Mouse (Mus musculus) heart, postnatal 0 days (tissue): Measurements from ENCODE around the gene Tarbp2. TPM values are rescaled to one million over a fixed set of nuclear protein-coding genes. Genes with fewer than 3 reads are reported as not detected.

Experiments
- ATAC-seq: fragments of 200-750 bp; cut with Nextera tagmentation; 2 replicates; pipeline ENCODE4 v1.8.0; 2017; ENCODE audit warnings: low read depth, moderate number of reproducible peaks, moderate library complexity; ENCODE audit not compliant: insufficient read depth
- DNase-seq: peaks from one replicate; pipeline ENCODE4 v3.0.0-alpha.2; 2016; ENCODE audit warnings: low spot score
- H3K27ac ChIP-seq: fragments of 300-500 bp; sonication (generic); 2 replicates; pipeline ENCODE4 v1.5.1; 2014; ENCODE audit warnings: low read depth, mild to moderate bottlenecking
- H3K27me3 ChIP-seq: fragments of 300-500 bp; sonication (generic); 2 replicates; pipeline ENCODE4 v1.6.1; 2014; ENCODE audit warnings: low read length, mixed read lengths; ENCODE audit not compliant: control insufficient read depth, insufficient read depth
- H3K36me3 ChIP-seq: fragments of 300-500 bp; sonication (generic); replicated peaks from 2 replicates; pipeline ENCODE4 v1.6.1; 2014; ENCODE audit warnings: low read length, mixed read lengths; ENCODE audit not compliant: control insufficient read depth, insufficient read depth
- H3K4me1 ChIP-seq: fragments of 300-500 bp; sonication (generic); 2 replicates; pipeline ENCODE4 v1.6.1; 2014; ENCODE audit warnings: antibody characterized with exemption; ENCODE audit not compliant: control insufficient read depth, insufficient read depth
- H3K4me2 ChIP-seq: fragments of 300-500 bp; sonication (generic); 2 replicates; pipeline ENCODE4 v1.6.1; 2014; ENCODE audit warnings: low read depth, mild to moderate bottlenecking, low read length, moderate library complexity
- H3K4me3 ChIP-seq: fragments of 300-500 bp; sonication (generic); 2 replicates; pipeline ENCODE4 v1.5.1; 2014; ENCODE audit warnings: low read depth, low read length
- H3K9ac ChIP-seq: fragments of 300-500 bp; sonication (generic); replicated peaks from 2 replicates; pipeline ENCODE4 v1.6.1; 2014; ENCODE audit warnings: low read depth, low read length, mixed read lengths
- H3K9me3 ChIP-seq: fragments of 300-500 bp; sonication (generic); replicated peaks from 2 replicates; pipeline ENCODE4 v1.6.1; 2016; ENCODE audit warnings: low read length; ENCODE audit not compliant: control insufficient read depth
- CTCF ChIP-seq: IDR thresholded peaks from 2 replicates; pipeline ENCODE4 v1.5.1; 2016; ENCODE audit warnings: antibody characterized with exemption, control low read depth, low read depth
- EP300 ChIP-seq: IDR thresholded peaks from 2 replicates; pipeline ENCODE4 v1.6.1; 2016; ENCODE audit warnings: antibody characterized with exemption, low read depth
- WGBS: fragments of 180-500 bp; shearing (Covaris S2); extraction: QIAGEN DNeasy Blood & Tissue Kit; methylation state at CpG from one replicate; pipeline ENCODE4 v1.1.7; 2014; 5-methylcytosine and 5-hydroxymethylcytosine counted together
- polyA plus RNA-seq: library from polyadenylated mRNA; unstranded; fragments of >200 nt; fragmentation: Nextera tagmentation; extraction: Ambion mirVana; gene quantifications from 2 replicates; pipeline ENCODE4 v1.2.1, GENCODE M21; 2015
- total RNA-seq: library from RNA; depleted of rRNA; stranded (reverse); fragments of >200 nt; gene quantifications from 2 replicates; pipeline ENCODE4 v1.2.3, GENCODE M21; 2014; ENCODE audit warnings: low replicate concordance

Gene Tarbp2
- total and polyA plus RNA-seq, 2 experiments from 2014 or later: 68.5 to 73.7 TPM

DNA sequence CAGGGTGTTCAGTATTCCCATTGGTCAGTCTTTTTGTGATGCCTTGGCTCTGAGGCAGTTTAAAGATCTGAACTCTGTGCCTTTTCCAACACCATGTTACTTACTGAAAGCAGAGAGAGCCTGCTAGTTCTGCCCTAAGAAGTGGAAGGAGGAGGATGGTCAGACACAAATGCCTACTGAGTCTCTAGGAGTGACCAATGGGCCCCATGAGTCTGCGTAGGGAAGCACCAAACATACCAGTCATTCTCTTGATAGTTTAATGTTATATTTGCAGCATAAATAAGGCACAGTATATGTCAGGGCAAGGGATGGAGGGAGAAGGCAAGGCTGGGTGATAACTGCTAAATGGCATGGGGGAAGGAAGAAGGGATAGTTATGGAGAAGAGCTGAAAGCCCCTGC, 10.4 kb downstream of the Tarbp2 start:
- no peak overlapping the region for H3K4me2 ChIP-seq
- WGBS: 97% methylated on average over 1 of the region's 1 CpGs
- H3K27ac ChIP-seq: no peak overlapping the region
- H3K27me3 ChIP-seq: no peaks in the 10 kb centered on the region
- H3K9me3 ChIP-seq: no peaks in the 10 kb centered on the region
- TF ChIP-seq EP300 (no peak), CTCF (no peak)
- no peak overlapping the region for H3K4me3 ChIP-seq
- DNase-seq (no peak), ATAC-seq (no peak)
- no peak overlapping the region for H3K9ac ChIP-seq
- H3K4me1 ChIP-seq: no peaks in the 10 kb centered on the region
- peaks cover 87% of the 10 kb centered on the region for H3K36me3 ChIP-seq

DNA sequence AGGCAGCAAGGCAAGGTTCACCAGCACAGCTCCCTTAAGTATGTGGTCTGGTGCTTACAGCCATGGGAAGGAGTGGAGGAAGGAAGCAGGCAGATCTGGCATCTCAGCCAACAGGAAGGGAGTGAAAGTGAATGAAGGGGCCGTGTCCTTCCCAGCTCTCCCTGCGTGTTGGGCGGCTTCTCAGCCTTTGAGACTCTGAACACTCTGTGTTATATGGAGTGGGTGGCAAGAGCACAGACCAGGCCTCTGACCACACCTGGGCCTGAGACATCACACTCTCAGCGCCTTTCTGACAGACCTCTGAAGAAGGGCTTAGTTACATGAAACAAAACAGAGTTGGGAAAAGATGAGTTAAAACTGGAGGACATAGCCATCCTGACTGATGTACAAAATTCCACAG, 12.6 kb downstream of the Tarbp2 start:
- TF ChIP-seq CTCF: no peak
- TF ChIP-seq EP300: no peak
- H3K9ac ChIP-seq: no peak overlapping the region
- H3K27me3 ChIP-seq: no peaks in the 10 kb centered on the region
- ATAC-seq (no peak), DNase-seq (no peak)
- H3K4me3 ChIP-seq: no peak overlapping the region
- H3K27ac ChIP-seq: no peak overlapping the region
- H3K4me2 ChIP-seq: no peak overlapping the region
- H3K9me3 ChIP-seq: no peaks in the 10 kb centered on the region
- peaks cover 89% of the 10 kb centered on the region for H3K36me3 ChIP-seq
- no peaks in the 10 kb centered on the region for H3K4me1 ChIP-seq
- WGBS: 75% methylated on average over 4 of the region's 4 CpGs

GRCm38 (mm10) chr15:102531586-102531985, 13.6 kb downstream of the Tarbp2 start:
- Histone ChIP-seq H3K27ac (no peak overlapping the region), H3K27me3 (no peaks in the 10 kb centered on the region), H3K36me3 (peaks cover 89% of the 10 kb centered on the region), H3K4me1 (no peaks in the 10 kb centered on the region), H3K9ac (no peak overlapping the region), H3K4me3 (no peak overlapping the region), H3K4me2 (no peak overlapping the region), H3K9me3 (no peaks in the 10 kb centered on the region)
- no peak for DNase-seq
- no peak for ATAC-seq
- WGBS: 86% methylated on average over 4 of the region's 4 CpGs
- TF ChIP-seq EP300 (no peak), CTCF (no peak)

DNA sequence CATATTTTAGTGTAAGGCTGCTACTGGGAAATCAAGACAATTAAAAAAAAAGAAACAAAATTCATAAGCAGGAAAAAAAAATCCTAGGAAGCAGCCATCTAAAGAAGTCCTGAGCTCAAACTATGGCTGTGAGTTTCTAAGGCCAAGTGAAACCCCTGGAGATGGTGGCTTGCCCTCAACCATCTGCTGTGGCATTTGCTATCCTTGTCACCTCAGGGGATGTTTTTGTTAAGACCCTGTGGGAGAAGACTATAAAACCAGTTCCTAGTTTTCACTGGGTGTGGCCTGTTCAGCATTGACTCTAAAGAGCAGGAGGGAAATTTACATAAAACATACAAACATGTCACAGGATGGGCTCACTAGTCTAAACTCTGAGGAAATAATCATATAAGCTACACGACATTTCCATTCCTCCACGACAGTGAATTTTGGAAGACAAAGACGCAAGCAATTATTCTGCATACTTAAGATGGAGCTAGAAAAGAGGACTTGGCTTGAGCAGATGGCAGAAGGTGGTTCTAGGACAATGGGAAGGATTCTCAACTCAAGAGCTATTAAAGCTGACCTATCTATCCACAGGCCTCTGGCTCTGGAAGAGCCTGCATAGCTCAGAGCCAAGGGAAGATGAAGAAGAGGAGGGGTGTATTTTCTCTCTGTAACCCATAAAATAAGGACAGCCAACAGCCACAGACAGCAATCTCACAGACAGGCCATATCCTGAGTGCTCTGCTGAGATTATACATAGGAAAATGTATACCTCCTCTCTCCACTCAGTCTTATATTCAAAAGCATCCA, 14.3 kb downstream of the Tarbp2 start:
- H3K36me3 ChIP-seq: peaks cover 92% of the 10 kb centered on the region
- no peak overlapping the region for H3K9ac ChIP-seq
- no peak overlapping the region for H3K27ac ChIP-seq
- WGBS: 89% methylated on average over 3 of the region's 3 CpGs
- no peaks in the 10 kb centered on the region for H3K9me3 ChIP-seq
- DNase-seq: no peak
- H3K4me1 ChIP-seq: no peaks in the 10 kb centered on the region
- H3K27me3 ChIP-seq: no peaks in the 10 kb centered on the region
- TF ChIP-seq CTCF (no peak), EP300 (no peak)
- no peak overlapping the region for H3K4me3 ChIP-seq
- H3K4me2 ChIP-seq: no peak overlapping the region
- no peak for ATAC-seq

DNA sequence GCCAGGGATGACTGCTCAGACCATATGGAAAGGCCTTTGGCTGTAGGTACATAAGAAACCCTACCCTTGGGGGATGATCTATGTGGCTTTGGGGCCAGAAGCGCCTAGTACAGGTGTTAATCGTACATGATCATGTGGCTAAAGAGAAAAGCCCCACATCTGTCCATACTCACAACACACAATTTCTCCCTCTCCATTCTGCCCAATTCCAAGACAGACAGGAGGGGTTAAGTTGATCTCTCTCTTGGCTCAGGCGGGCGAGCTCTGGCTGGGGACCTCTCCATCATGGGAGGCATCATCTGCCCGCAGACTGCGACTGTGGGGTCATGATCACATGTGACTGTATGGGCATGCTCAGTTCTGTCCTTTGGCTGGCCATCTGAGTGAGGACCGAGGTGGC, 15.9 kb downstream of the Tarbp2 start:
- H3K4me1 ChIP-seq: no peaks in the 10 kb centered on the region
- TF ChIP-seq EP300: no peak
- WGBS: 89% methylated on average over 7 of the region's 7 CpGs
- no peak for DNase-seq
- H3K27me3 ChIP-seq: no peaks in the 10 kb centered on the region
- H3K4me3 ChIP-seq: no peak overlapping the region
- no peak overlapping the region for H3K4me2 ChIP-seq
- no peak overlapping the region for H3K9ac ChIP-seq
- no peak for ATAC-seq
- H3K9me3 ChIP-seq: no peaks in the 10 kb centered on the region
- peaks cover 84% of the 10 kb centered on the region for H3K36me3 ChIP-seq
- no peak overlapping the region for H3K27ac ChIP-seq

DNA sequence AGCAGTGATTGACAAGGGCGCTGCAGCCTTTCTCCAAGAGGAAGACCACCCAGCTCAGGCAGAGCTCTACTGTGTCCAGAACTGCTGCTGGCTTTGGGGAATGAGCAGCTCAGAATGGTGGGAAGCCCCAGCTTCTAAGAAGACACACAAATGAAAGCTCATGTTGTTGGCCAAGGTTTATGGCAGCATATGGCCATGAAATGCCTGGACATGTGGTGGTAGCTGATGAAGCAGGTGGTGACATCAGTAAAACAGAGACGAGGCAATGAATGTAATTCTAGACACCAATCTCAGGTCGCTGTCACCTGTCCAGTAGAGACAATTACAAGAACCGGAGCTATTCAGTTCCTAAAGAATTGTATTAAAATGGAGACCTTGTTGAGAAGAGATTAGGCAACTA, 26.8 kb downstream of the Tarbp2 start:
- no peak for ATAC-seq
- Histone ChIP-seq H3K27me3 (no peaks in the 10 kb centered on the region), H3K9me3 (no peaks in the 10 kb centered on the region), H3K36me3 (peaks cover 74% of the 10 kb centered on the region), H3K9ac (no peak overlapping the region), H3K4me1 (peaks cover 3% of the 10 kb centered on the region; the same call in 1 of the 2 replicates), H3K27ac (no peak overlapping the region), H3K4me3 (no peak overlapping the region), H3K4me2 (no peak overlapping the region)
- DNase-seq: no peak
- 87% methylated on average over 4 of the region's 4 CpGs for WGBS
- TF ChIP-seq CTCF (no peak), EP300 (no peak)
